Mouse (Mus musculus) granulocyte monocyte progenitor cell, adult 5-6 weeks (primary cell): ENCODE measurements at regions not wholly inside any gene's neighbourhood (a gene's known extent, or its start where the extent isn't known, plus 50 kb on each side); places are given as distances from the start of the nearest gene placed in this dataset.

Source experiments
- ATAC-seq: replicated peaks from 2 replicates; pipeline ENCODE4 v1.8.0; 2016; ENCODE audit warnings: mild to moderate bottlenecking, moderate TSS enrichment, inconsistent platforms; ENCODE audit not compliant: poor library complexity, severe bottlenecking

- ATAC-seq = no peak
Observed at GRCm38 (mm10) chr15:5506848-5507544, 263.0 kb upstream of the Ptger4 start.

- no peak for ATAC-seq
Observed at GRCm38 (mm10) chr15:5507545-5507913, 263.5 kb upstream of the Ptger4 start.

GRCm38 (mm10) chr15:5510056-5510455 is 266.1 kb upstream of the Ptger4 start:
- ATAC-seq = no peak

- ATAC-seq = no peak
Observed at GRCm38 (mm10) chr15:5511046-5511445, 267.1 kb upstream of the Ptger4 start.

- 0 out of 2 replicates have a peak, but pooled peaks have one; percentile 17 for ATAC-seq
Observed at GRCm38 (mm10) chr15:5512546-5512945, 268.6 kb upstream of the Ptger4 start.

GRCm38 (mm10) chr15:5513146-5513545 is 269.2 kb upstream of the Ptger4 start:
- ATAC-seq = peak; percentile 63

GRCm38 (mm10) chr15:5514217-5514616 is 270.2 kb upstream of the Ptger4 start:
- ATAC-seq = peak; percentile 60

- peak; percentile 53 for ATAC-seq
Observed at GRCm38 (mm10) chr15:5517244-5517966, 273.4 kb upstream of the Ptger4 start.

GRCm38 (mm10) chr15:5519552-5519951 is 275.6 kb upstream of the Ptger4 start:
- no peak for ATAC-seq

GRCm38 (mm10) chr15:5519997-5520396 is 276.0 kb upstream of the Ptger4 start:
- no peak for ATAC-seq

- ATAC-seq = no peak
Observed at GRCm38 (mm10) chr15:5528619-5529018, 284.6 kb upstream of the Ptger4 start.

GRCm38 (mm10) chr15:5533656-5534055 is 289.7 kb upstream of the Ptger4 start:
- no peak for ATAC-seq

GRCm38 (mm10) chr15:5537432-5537831 is 293.4 kb upstream of the Ptger4 start:
- ATAC-seq = no peak

- ATAC-seq = peak; percentile 99
Observed at GRCm38 (mm10) chr15:5539301-5539928, 295.4 kb upstream of the Ptger4 start.

- ATAC-seq = 0 out of 2 replicates have a peak, but pooled peaks have one; percentile 25
Observed at GRCm38 (mm10) chr15:5554526-5554925, 310.5 kb upstream of the Ptger4 start.

GRCm38 (mm10) chr15:5554926-5555325 is 310.9 kb upstream of the Ptger4 start:
- no peak for ATAC-seq

- ATAC-seq = no peak
Observed at GRCm38 (mm10) chr15:5555381-5556066, 311.5 kb upstream of the Ptger4 start.

GRCm38 (mm10) chr15:5561783-5562182 is 317.8 kb upstream of the Ptger4 start:
- no peak for ATAC-seq

- ATAC-seq = no peak
Observed at GRCm38 (mm10) chr15:5574366-5574765, 330.4 kb upstream of the Ptger4 start.

- no peak for ATAC-seq
Observed at GRCm38 (mm10) chr15:5579559-5579958, 335.6 kb upstream of the Ptger4 start.

GRCm38 (mm10) chr15:5580416-5580815 is 336.4 kb upstream of the Ptger4 start:
- no peak for ATAC-seq
